Mouse (Mus musculus) E14TG2a.4 (cell line): ENCODE results near the gene Atox1.

ENCODE experiments used
- CTCF ChIP-seq: conservative IDR thresholded peaks from 2 replicates; pipeline ENCODE4 v1.5.1; 2014; ENCODE audit warnings: low read length
- NANOG ChIP-seq: IDR thresholded peaks from 2 replicates; pipeline ENCODE4 v1.6.1; 2014; ENCODE audit warnings: borderline replicate concordance, low read length, mixed read lengths
- POU5F1 ChIP-seq: IDR thresholded peaks from 2 replicates; pipeline ENCODE4 v1.6.1; 2014; ENCODE audit warnings: low read length, borderline replicate concordance

- TF ChIP-seq CTCF (no peak), POU5F1 (no peak), NANOG (no peak)
Measured at GRCm38 (mm10) chr11:55400863-55401262, 60.2 kb downstream of the Atox1 start.
